In the genomic region with DNA sequence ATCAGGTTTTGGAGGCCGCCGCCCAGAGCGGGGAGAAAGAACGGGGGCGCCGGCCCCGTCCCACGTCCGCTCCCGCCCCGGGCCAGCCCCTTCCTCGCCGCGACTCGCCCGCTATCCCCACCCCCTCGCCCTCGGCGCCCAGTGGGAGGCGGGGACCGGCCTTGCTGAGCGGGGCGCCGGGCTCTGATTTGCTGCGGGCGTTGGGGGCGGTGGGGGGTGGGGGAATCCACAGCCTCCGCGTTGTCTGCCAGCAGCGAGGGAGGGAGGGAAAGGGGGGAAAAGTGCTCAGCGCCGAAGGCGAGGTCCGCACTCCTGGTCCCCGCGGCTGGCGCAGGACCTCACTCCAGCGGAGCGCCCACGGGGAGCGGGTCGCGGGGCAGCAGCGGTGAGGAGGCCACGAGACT, we compare ENCODE assay signal across 8 mouse cellular contexts. TPM values are rescaled to one million over a fixed set of nuclear protein-coding genes. Genes with fewer than 3 reads are reported as not detected.
A peak's percentile ranks its signal among the peaks of the same experiment; 100 is the strongest.
DNase-seq lines count a peak whose midpoint lies in the region; ATAC-seq lines count a peak whose summit lies in the region.

Gene Col5a1 (plus strand): TSS at position 278 of the 404 bp plus-strand sequence.

- no peak within 1 kb of the TSS; the same call in 1 of the 2 replicates for H3K27ac ChIP-seq in hindbrain, embryonic 16.5 days (ENCODE audit: low read depth, low read length)
- H3K27ac ChIP-seq in liver, embryonic 12.5 days = 0 out of 2 replicates have a peak within 1 kb of the TSS, but pooled peaks have one; percentile 32
- peak within 1 kb of the TSS; percentile 48; the same call in 1 of the 2 replicates for H3K27ac ChIP-seq in neural tube, embryonic 14.5 days (ENCODE audit: low read depth, low read length)

- no peak for ATAC-seq in erythroblast, adult 5-6 weeks (replicated peaks; ENCODE audit: low FRiP score, poor library complexity, severe bottlenecking)
- peak; percentile 92 for ATAC-seq in hindbrain, embryonic 16.5 days
- peak; percentile 65 for ATAC-seq in liver, embryonic 12.5 days
- ATAC-seq in neural tube, embryonic 14.5 days (ENCODE audit: low read depth) = peak; percentile 85

- peak within 1 kb of the TSS; percentile 89 for H3K4me2 ChIP-seq in hindbrain, embryonic 16.5 days (ENCODE audit: low read length)
- peak within 1 kb of the TSS; percentile 65 for H3K4me2 ChIP-seq in liver, embryonic 12.5 days
- H3K4me2 ChIP-seq in neural tube, embryonic 14.5 days (ENCODE audit: low read depth, low read length) = peak within 1 kb of the TSS; percentile 98

- H3K9me3 ChIP-seq in erythroblast, embryonic 14.5 days (ENCODE audit: control insufficient read depth, low read length) = no peaks in the 10 kb centered on the region
- H3K9me3 ChIP-seq in hindbrain, embryonic 16.5 days (ENCODE audit: control insufficient read depth, low read length) = no peaks in the 10 kb centered on the region
- H3K9me3 ChIP-seq in liver, embryonic 12.5 days (replicated peaks) = no peaks in the 10 kb centered on the region
- H3K9me3 ChIP-seq in neural tube, embryonic 14.5 days (ENCODE audit: control insufficient read depth, low read length) = no peaks in the 10 kb centered on the region

- H3K27me3 ChIP-seq in erythroblast, embryonic 14.5 days (ENCODE audit: control insufficient read depth) = peaks cover 54% of the 10 kb centered on the region
- H3K27me3 ChIP-seq in hindbrain, embryonic 16.5 days (replicated peaks; ENCODE audit: control insufficient read depth, insufficient read depth, low read length) = peaks cover 13% of the 10 kb centered on the region; the same call in 1 of the 2 replicates
- peaks cover 94% of the 10 kb centered on the region for H3K27me3 ChIP-seq in liver, embryonic 12.5 days (replicated peaks)
- H3K27me3 ChIP-seq in neural tube, embryonic 14.5 days (ENCODE audit: control insufficient read depth, insufficient read depth, low read length) = peaks cover 19% of the 10 kb centered on the region

- no peaks in the 10 kb centered on the region for H3K4me1 ChIP-seq in erythroblast, embryonic 14.5 days (ENCODE audit: control insufficient read depth)
- peaks cover 16% of the 10 kb centered on the region for H3K4me1 ChIP-seq in hindbrain, embryonic 16.5 days (ENCODE audit: control insufficient read depth, insufficient read depth, low read depth, low read length)
- H3K4me1 ChIP-seq in liver, embryonic 12.5 days = 0 out of 2 replicates have a peak, but pooled peaks cover 7% of the 10 kb centered on the region
- peaks cover 15% of the 10 kb centered on the region; the same call in 1 of the 2 replicates for H3K4me1 ChIP-seq in neural tube, embryonic 14.5 days (ENCODE audit: control insufficient read depth, insufficient read depth, low read length)

- WGBS in hindbrain, embryonic 16.5 days = under 1% methylated on average over 39 of the region's 45 CpGs
- WGBS in liver, embryonic 12.5 days (ENCODE audit: insufficient replicate concordance) = under 1% methylated on average over 45 of the region's 45 CpGs
- WGBS in neural tube, embryonic 14.5 days = under 1% methylated on average over 25 of the region's 45 CpGs

- peak within 1 kb of the TSS; percentile 47 for H3K4me3 ChIP-seq in erythroblast, embryonic 14.5 days (replicated peaks)
- peak within 1 kb of the TSS; percentile 53 for H3K4me3 ChIP-seq in hindbrain, embryonic 16.5 days (ENCODE audit: low read length)
- H3K4me3 ChIP-seq in liver, embryonic 12.5 days = peak within 1 kb of the TSS; percentile 53
- peak within 1 kb of the TSS; percentile 52 for H3K4me3 ChIP-seq in neural tube, embryonic 14.5 days (ENCODE audit: low read depth, low read length)

- DNase-seq in adrenal gland, postnatal 4 days (ENCODE audit: low spot score in 2 of 2) = peak; percentile 52 to 80
- peak; percentile 86 for DNase-seq in gastrocnemius, postnatal 10 days
- peak; percentile 41 to 73 for DNase-seq in urinary bladder, adult 18-20 months (ENCODE audit: low spot score in 2 of 2)

- H3K9ac ChIP-seq in hindbrain, embryonic 16.5 days (ENCODE audit: low read depth, low read length) = peak within 1 kb of the TSS; percentile 61
- peak within 1 kb of the TSS; percentile 55 for H3K9ac ChIP-seq in liver, embryonic 12.5 days
- peak within 1 kb of the TSS; percentile 48 for H3K9ac ChIP-seq in neural tube, embryonic 14.5 days (replicated peaks; ENCODE audit: low read depth, low read length)

- H3K36me3 ChIP-seq in erythroblast, embryonic 14.5 days (ENCODE audit: control insufficient read depth) = no peaks in the 10 kb centered on the region
- no peaks in the 10 kb centered on the region for H3K36me3 ChIP-seq in hindbrain, embryonic 16.5 days (ENCODE audit: control insufficient read depth, insufficient read depth, low read length)
- H3K36me3 ChIP-seq in liver, embryonic 12.5 days = no peaks in the 10 kb centered on the region
- H3K36me3 ChIP-seq in neural tube, embryonic 14.5 days (ENCODE audit: control insufficient read depth, insufficient read depth, low read length) = no peaks in the 10 kb centered on the region

RNA-seq across cellular contexts. Expression of gene Col5a1, which starts in this region (rescaled TPM):
- polyA plus RNA-seq in erythroblast, embryonic 14.5 days (2012) = 1.1 and 1.2 TPM in 2 replicates
- 3.1 and 7.5 TPM in 2 replicates for total RNA-seq in erythroblast, adult 5-6 weeks (2015; ENCODE audit: low replicate concordance)
- total RNA-seq in erythroblast, adult 5-6 weeks (2017; ENCODE audit: low replicate concordance) = 3.6 and 3.9 TPM in 2 replicates
- 100 to 1,000 TPM; 132 to 140 TPM for total RNA-seq in adrenal gland, postnatal 4 days (2021)
- total RNA-seq in gastrocnemius, postnatal 10 days (2021) = 100 to 1,000 TPM; 204 to 280 TPM
- 9.2 and 13.5 TPM in 2 replicates for polyA plus RNA-seq in hindbrain, embryonic 16.5 days (2015; fragmentation: Nextera tagmentation; extraction: Ambion mirVana)
- polyA plus RNA-seq in liver, embryonic 12.5 days (2016; fragmentation: Nextera tagmentation; extraction: Ambion mirVana) = 15.0 and 15.4 TPM in 2 replicates
- 3.6 and 22.7 TPM in 2 replicates for polyA plus RNA-seq in neural tube, embryonic 14.5 days (2014; fragmentation: Nextera tagmentation; extraction: Ambion mirVana)

Comparison
In these comparisons a context has a peak if more than half of its experiments do, and no peak if none do; other contexts are left out.
1. RNA of gene Col5a1 (total RNA-seq): 204 to 280 TPM in gastrocnemius, postnatal 10 days and 132 to 140 TPM in adrenal gland, postnatal 4 days; 3.1 to 7.5 TPM in erythroblast, adult 5-6 weeks; every median in the first group is over 10 times any median in the second.
2. Peak in every context shown above with its lines, with median percentiles within 50 percentile points of each other: H3K4me3 ChIP-seq, DNase-seq, H3K4me2 ChIP-seq and H3K9ac ChIP-seq.